Mouse (Mus musculus): ENCODE measurements around the gene Hif3a.

The Hif3a gene

DNA sequence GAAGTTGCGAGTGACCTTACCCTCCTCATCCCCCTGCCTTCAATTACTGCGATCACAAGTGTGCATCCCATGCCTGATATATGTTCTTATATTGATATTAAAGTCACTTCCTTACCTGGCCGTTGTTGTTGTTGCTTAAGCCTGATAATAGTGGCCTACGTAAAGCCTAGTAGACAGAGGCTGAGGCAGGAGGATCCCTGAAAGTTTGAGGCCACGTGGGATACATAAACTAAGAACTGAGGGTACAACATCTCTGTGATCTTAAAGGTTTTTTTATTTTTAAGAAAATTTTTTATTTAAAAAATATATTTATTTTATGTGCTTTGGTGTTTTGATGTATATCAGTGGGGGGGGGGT is 69.8 kb downstream of the Hif3a start, which contains the start of gene Ccdc8:
Ccdc8 (plus strand) TSS at position 258 of the 357 bp plus-strand sequence.
- no peak for DNase-seq (ENCODE audit: low read depth, low spot score)

DNA sequence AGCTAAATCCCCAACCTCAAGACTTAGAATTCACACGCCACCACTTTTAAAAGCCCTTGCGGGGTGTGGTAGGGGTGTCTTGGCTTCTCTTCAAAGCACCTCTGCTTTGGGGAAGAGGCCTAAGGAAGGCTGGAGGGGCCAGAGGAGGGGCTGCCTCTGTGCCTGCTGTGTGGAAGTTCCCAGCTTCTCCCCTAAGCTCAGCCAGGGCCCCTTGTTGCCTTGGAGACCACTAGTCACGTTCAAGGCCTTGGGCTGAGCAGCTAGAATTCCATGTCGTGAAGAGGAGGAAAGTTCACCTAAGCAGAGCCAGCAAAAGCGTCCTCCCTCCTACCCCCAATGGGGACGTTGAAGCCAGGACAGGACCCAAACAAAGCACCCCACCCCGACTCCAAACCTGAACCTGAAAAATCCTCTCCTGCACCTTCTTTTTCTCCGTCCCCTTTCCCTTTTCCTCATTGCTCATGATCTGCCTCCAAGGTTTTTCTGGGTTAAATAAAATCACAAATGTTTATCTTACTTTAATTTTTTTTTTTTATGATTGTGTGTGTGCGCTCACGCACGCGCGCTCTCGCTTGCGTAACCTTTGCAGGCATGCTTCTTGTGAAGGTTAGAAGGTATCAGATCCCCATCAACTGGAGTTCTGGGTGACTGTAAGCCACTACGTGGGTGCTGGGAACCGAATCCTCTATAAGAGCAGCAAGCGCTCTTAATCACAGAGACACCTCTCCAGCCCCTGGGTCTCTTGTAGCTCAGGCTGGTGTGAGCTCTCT is 70.4 kb downstream of the Hif3a start:
- no peak for DNase-seq (ENCODE audit: low read depth, low spot score)

DNA sequence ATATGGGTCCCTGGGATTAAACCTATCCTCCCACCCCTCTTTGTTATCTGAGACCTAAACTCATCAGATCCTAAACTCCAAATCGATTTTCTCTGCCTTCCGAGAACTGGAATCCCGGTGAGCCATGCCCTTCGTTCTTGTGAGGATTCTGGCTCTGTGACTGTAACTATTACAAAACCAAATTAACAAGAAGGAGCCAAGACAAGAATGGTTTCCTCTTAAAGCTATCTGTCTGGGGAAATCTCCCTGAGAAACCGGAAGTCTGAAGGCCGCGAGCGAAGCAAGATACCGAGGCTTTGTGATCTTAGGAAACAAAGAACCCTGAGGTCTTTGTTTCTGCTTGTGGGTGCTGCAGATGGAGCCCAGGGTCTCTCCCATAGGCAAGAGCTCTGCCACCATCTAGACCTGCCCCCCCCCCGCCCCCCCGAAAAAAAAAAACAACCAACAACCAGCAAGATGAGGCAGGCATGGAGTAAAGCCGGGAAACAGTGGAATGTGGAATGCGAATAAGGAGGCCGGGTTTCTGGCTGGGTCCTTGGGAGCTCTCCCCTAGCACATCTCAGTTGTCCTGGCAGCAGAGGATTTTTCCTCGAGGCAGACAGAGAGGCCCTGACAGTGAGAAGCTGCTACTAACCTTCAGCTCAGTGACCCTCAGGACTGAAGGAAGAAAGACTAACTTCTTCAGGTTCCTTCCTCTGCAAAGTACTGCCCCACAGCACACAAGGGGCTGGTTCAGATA is 72.1 kb downstream of the Hif3a start:
- no peak for DNase-seq (ENCODE audit: low read depth, low spot score)

DNA sequence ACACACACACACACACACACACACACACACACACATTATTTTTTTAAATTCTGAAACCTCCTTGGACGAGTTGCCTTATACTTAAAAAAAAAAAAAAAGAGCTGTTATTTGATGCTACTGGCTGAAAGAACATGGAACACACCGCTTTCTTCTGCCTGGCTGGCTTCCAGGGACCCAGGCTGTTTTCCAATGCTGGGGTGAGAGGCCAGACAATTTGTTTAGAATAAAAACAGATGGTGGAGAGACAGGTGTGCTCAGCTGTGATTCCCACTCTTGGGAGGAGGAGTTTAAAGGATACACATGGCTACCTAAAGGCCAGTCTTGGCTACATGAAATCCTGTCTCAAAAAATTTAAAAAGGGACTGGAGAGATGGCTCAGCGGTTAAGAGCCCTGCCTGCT is 73.8 kb downstream of the Hif3a start:
- no peak for DNase-seq (ENCODE audit: low read depth, low spot score)

DNA sequence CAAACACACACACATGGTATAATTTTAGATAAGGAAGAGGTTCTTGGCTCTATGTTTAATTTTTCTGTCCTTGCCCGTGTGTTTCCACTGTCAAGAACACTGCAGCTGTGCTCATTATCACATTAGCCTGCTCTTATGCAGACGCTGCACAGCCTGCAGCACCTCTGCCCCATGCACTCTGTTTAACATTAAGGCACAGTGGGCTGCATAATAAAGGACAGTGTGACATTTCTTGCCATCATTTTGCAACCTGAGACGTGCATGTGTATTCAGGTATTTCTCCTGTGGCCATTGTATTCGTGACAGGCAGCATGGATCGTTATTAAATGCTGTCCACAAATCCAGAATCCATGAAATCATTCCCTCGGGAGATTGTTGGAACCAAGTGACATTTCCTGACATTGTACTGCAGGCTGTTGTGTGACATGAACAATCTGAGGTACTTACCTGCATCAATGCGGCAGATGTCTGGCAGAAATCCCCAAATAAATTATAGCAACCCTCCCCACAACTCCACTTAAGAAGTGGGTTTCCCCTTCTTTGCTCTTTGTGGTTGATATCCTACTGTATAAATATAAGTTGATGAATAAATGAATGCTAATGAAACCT is 74.6 kb downstream of the Hif3a start:
- no peak for DNase-seq (ENCODE audit: low read depth, low spot score)

DNA sequence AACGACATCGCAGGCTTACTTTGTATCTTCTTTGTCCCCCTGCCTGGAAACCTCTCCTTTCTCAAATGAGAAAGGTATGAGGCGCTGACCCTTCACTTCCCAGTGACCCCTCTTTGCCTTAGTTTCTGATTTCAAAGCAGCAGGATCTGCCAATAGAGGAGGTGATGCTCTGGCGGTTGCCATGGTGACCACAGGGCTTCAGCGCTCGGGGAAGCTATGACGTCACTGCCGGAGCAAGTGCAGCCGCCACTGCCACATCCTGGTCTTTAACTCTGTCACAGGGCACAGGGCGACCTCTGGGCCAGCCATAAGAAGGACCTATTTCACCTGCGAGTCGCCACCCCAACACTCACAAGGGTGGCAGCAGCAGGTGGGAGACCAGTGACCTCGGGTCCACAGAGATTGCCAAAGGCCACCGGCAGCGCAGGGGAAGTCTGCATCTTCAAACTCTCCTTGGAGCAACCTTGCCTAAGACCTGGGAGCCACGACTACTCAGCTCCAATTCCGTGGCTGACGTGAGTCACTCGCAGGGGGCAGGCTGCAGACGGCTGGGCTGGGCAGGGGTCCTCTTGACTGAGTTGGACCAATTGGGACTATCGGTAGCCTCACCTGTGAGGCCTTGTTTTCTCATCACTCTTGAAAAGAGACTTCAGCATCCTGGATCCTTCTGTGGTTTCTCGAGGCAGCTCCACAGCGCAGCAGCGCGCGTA is 79.2 kb downstream of the Hif3a start, which contains the start of gene Gm42372:
Gm42372 (plus strand) TSS at position 228 of the 710 bp plus-strand sequence.
- DNase-seq (ENCODE audit: low read depth, low spot score) = no peak
